Mouse (Mus musculus) bone marrow, adult 2 months (tissue): ENCODE data around the gene Alkbh7. TPM values are rescaled to one million over a fixed set of nuclear protein-coding genes. Genes with fewer than 3 reads are reported as not detected.

Experiments used
- H3K27ac ChIP-seq: fragments of 200-500 bp; 2 replicates; pipeline ENCODE4 v1.5.1; 2012; ENCODE audit warnings: low read depth, mild to moderate bottlenecking, control low read depth, inconsistent platforms, low read length; ENCODE audit not compliant: control insufficient read depth, poor library complexity, insufficient read depth
- H3K4me1 ChIP-seq: fragments of 200-500 bp; 2 replicates; pipeline ENCODE4 v1.6.1; 2011; ENCODE audit warnings: low read length; ENCODE audit not compliant: control insufficient read depth, insufficient read depth
- H3K4me3 ChIP-seq: fragments of 200-500 bp; replicated peaks from 2 replicates; pipeline ENCODE3; 2011; ENCODE audit warnings: mild to moderate bottlenecking, low read depth, low read length, control low read depth; ENCODE audit not compliant: control insufficient read depth
- CTCF ChIP-seq: fragments of 200-500 bp; IDR thresholded peaks from 2 replicates; pipeline ENCODE4 v1.5.1; 2011; ENCODE audit warnings: low read length, control low read depth; ENCODE audit not compliant: control insufficient read depth, insufficient read depth
- POLR2A ChIP-seq: fragments of 200-500 bp; IDR thresholded peaks from 2 replicates; pipeline ENCODE4 v1.6.1; 2011; ENCODE audit warnings: low read depth, mild to moderate bottlenecking, control low read depth, low read length, borderline replicate concordance; ENCODE audit not compliant: control insufficient read depth
- WGBS: fragments of 180-500 bp; shearing (Covaris S2); methylation state at CpG from one replicate; pipeline ENCODE4 v1.1.7; 2018; 5-methylcytosine and 5-hydroxymethylcytosine counted together
- polyA plus RNA-seq: library from polyadenylated mRNA; stranded (reverse); fragments of >200 nt; gene quantifications from 2 replicates; pipeline ENCODE4 v1.2.4, GENCODE M21; 2011; ENCODE audit warnings: low replicate concordance; ENCODE audit not compliant: missing spikeins, insufficient read depth, insufficient read length

Gene Alkbh7
- polyA plus RNA-seq, 1 experiment = 11.1 TPM

GRCm38 (mm10) chr17:56979524-56979923 is 17.6 kb upstream of the Alkbh7 start:
- Histone ChIP-seq H3K4me1 (no peaks in the 10 kb centered on the region), H3K27ac (no peak overlapping the region), H3K4me3 (no peak overlapping the region)
- TF ChIP-seq CTCF = no peak
- WGBS = 27% methylated on average over 6 of the region's 8 CpGs

- 77% methylated on average over 7 of the region's 7 CpGs for WGBS
- Histone ChIP-seq H3K4me3 (no peak overlapping the region), H3K4me1 (no peaks in the 10 kb centered on the region), H3K27ac (no peak overlapping the region)
- no peak for TF ChIP-seq POLR2A
- no peak for TF ChIP-seq CTCF
These were observed 16.1 kb upstream of the Alkbh7 start for GRCm38 (mm10) chr17:56981049-56981448.

GRCm38 (mm10) chr17:56982013-56982412 is 15.1 kb upstream of the Alkbh7 start, which contains the start of gene Acer1:
Gene Acer1, minus strand, starts transcription at chr17:56982126.
- no peaks in the 10 kb centered on the region for H3K4me1 ChIP-seq
- H3K27ac ChIP-seq = no peak within 1 kb of the TSS
- H3K4me3 ChIP-seq = no peak within 1 kb of the TSS
- TF ChIP-seq CTCF (no peak), POLR2A (no peak)
- WGBS = 80% methylated on average over 5 of the region's 5 CpGs

- Histone ChIP-seq H3K4me1 (no peaks in the 10 kb centered on the region; the same call in 1 of the 2 replicates), H3K27ac (no peak overlapping the region), H3K4me3 (no peak overlapping the region)
- WGBS = 59% methylated on average over 9 of the region's 9 CpGs
- no peak for TF ChIP-seq POLR2A
- no peak for TF ChIP-seq CTCF
These were observed 12.3 kb upstream of the Alkbh7 start for GRCm38 (mm10) chr17:56984886-56985285.

GRCm38 (mm10) chr17:56985656-56986055 is 11.5 kb upstream of the Alkbh7 start:
- H3K4me1 ChIP-seq = no peaks in the 10 kb centered on the region; the same call in 1 of the 2 replicates
- no peak overlapping the region for H3K27ac ChIP-seq
- no peak overlapping the region for H3K4me3 ChIP-seq
- TF ChIP-seq CTCF (no peak), POLR2A (no peak)
- 78% methylated on average over 3 of the region's 3 CpGs for WGBS

GRCm38 (mm10) chr17:56986105-56986805 is 10.9 kb upstream of the Alkbh7 start:
- Histone ChIP-seq H3K4me3 (no peak overlapping the region), H3K4me1 (no peaks in the 10 kb centered on the region; the same call in 1 of the 2 replicates), H3K27ac (no peak overlapping the region)
- WGBS = 62% methylated on average over 3 of the region's 3 CpGs
- no peak for TF ChIP-seq CTCF

- Histone ChIP-seq H3K4me1 (no peaks in the 10 kb centered on the region; the same call in 1 of the 2 replicates), H3K27ac (no peak overlapping the region), H3K4me3 (no peak overlapping the region)
- 55% methylated on average over 7 of the region's 7 CpGs for WGBS
- TF ChIP-seq CTCF = no peak
- TF ChIP-seq POLR2A = no peak
These were observed 8.7 kb upstream of the Alkbh7 start for GRCm38 (mm10) chr17:56988441-56988840.

- Histone ChIP-seq H3K4me1 (no peaks in the 10 kb centered on the region; the same call in 1 of the 2 replicates), H3K4me3 (no peak overlapping the region), H3K27ac (no peak overlapping the region)
- WGBS = 52% methylated on average over 7 of the region's 7 CpGs
- TF ChIP-seq POLR2A (no peak), CTCF (no peak)
These were observed 8.2 kb upstream of the Alkbh7 start for GRCm38 (mm10) chr17:56988921-56989430.
